Mouse (Mus musculus) embryonic facial prominence, embryonic 10.5 days (tissue): Measurements from ENCODE around the gene Agr2. TPM values are rescaled to one million over a fixed set of nuclear protein-coding genes. Genes with fewer than 3 reads are reported as not detected.

Source experiments
- DNase-seq: peaks from one replicate; pipeline ENCODE4 v3.0.0-alpha.2; 2017; ENCODE audit warnings: low spot score
- H3K27ac ChIP-seq: fragments of 300-500 bp; sonication (generic); replicated peaks from 2 replicates; pipeline ENCODE4 v1.5.1; 2016; ENCODE audit warnings: mild to moderate bottlenecking
- H3K27me3 ChIP-seq: fragments of 300-500 bp; sonication (generic); replicated peaks from 2 replicates; pipeline ENCODE4 v1.6.1; 2016; ENCODE audit warnings: low read depth, mild to moderate bottlenecking; ENCODE audit not compliant: poor library complexity, severe bottlenecking
- H3K36me3 ChIP-seq: fragments of 300-500 bp; sonication (generic); replicated peaks from 2 replicates; pipeline ENCODE4 v1.6.1; 2016; ENCODE audit warnings: mild to moderate bottlenecking, moderate library complexity
- H3K4me1 ChIP-seq: fragments of 300-500 bp; sonication (generic); 2 replicates; pipeline ENCODE4 v1.6.1; 2016
- H3K4me3 ChIP-seq: fragments of 300-500 bp; sonication (generic); 2 replicates; pipeline ENCODE4 v1.5.1; 2016; ENCODE audit warnings: mild to moderate bottlenecking, moderate library complexity
- H3K9me3 ChIP-seq: fragments of 300-500 bp; sonication (generic); 2 replicates; pipeline ENCODE4 v1.6.1; 2016; ENCODE audit warnings: mild to moderate bottlenecking
- WGBS: fragments of 180-500 bp; shearing (Covaris S2); methylation state at CpG from one replicate; pipeline ENCODE4 v1.1.7; 2016; 5-methylcytosine and 5-hydroxymethylcytosine counted together
- polyA plus RNA-seq: library from polyadenylated mRNA; unstranded; fragments of >200 nt; fragmentation: Nextera tagmentation; extraction: Ambion mirVana; gene quantifications from 2 replicates; pipeline ENCODE4 v1.2.1, GENCODE M21; 2016

Gene Agr2
- polyA plus RNA-seq, 1 experiment from 2014 or later: not detected

DNA sequence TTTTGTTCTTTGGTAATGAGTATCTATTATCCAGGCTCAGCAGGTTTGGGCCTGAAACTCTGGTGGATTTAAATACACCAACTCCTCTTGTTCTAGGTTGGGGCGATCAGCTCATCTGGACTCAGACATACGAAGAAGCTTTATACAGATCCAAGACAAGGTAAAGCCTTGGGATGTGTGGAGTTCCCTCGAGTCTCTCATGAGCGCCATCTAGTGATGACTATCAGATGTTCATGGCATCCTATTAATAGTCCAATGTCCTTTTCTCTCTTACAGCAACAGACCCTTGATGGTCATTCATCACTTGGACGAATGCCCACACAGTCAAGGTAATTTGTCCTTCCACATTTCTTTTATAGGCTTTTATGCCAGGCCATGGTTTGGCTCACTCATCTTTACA lies 3.1 kb downstream of the Agr2 start:
- Histone ChIP-seq H3K27ac (no peak overlapping the region), H3K9me3 (no peaks in the 10 kb centered on the region), H3K4me3 (no peak overlapping the region), H3K4me1 (peaks cover 9% of the 10 kb centered on the region; the same call in 1 of the 2 replicates), H3K36me3 (no peaks in the 10 kb centered on the region), H3K27me3 (no peaks in the 10 kb centered on the region)
- no peak for DNase-seq
- 36% methylated on average over 5 of the region's 5 CpGs for WGBS

DNA sequence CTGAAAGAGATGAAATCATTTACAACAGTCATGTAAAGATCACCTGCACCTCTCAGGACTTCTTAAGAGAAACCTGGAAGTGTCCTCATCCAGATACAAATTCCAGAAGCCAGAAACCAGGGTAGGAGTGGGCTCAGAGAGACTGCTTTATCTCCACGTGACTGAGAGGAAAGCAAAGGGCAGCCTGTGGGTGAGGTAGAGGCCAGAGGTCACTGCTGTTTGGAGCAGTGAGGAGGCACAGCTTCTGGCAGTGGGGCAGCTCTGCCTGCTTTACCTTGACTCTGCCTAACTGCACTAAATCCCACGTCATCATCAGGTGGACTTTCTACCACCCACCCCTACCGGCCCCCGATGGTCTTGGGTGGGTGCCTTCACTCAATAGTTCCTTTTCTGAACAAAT lies 12.0 kb downstream of the Agr2 start:
- DNase-seq: no peak
- H3K36me3 ChIP-seq: no peaks in the 10 kb centered on the region
- WGBS: 63% methylated on average over 4 of the region's 4 CpGs

GRCm38 (mm10) chr12:36007581-36007980 lies 14.9 kb downstream of the Agr2 start:
- Histone ChIP-seq H3K36me3 (no peaks in the 10 kb centered on the region), H3K4me1 (peaks cover 10% of the 10 kb centered on the region; the same call in 1 of the 2 replicates), H3K4me3 (no peak overlapping the region), H3K9me3 (no peaks in the 10 kb centered on the region), H3K27me3 (no peaks in the 10 kb centered on the region), H3K27ac (no peak overlapping the region)
- DNase-seq: no peak
- WGBS: 86% methylated on average over 2 of the region's 2 CpGs

More for the DNA sequence above, 12.0 kb downstream of the Agr2 start:
- H3K27me3 ChIP-seq: no peaks in the 10 kb centered on the region
- no peaks in the 10 kb centered on the region for H3K9me3 ChIP-seq
- H3K27ac ChIP-seq: no peak overlapping the region
- H3K4me1 ChIP-seq: peaks cover 15% of the 10 kb centered on the region; the same call in 1 of the 2 replicates
- H3K4me3 ChIP-seq: no peak overlapping the region

- H3K4me3 ChIP-seq: no peak overlapping the region
- DNase-seq: no peak
- peaks cover 10% of the 10 kb centered on the region; the same call in 1 of the 2 replicates for H3K4me1 ChIP-seq
- no peaks in the 10 kb centered on the region for H3K36me3 ChIP-seq
- no peaks in the 10 kb centered on the region for H3K9me3 ChIP-seq
- no peak overlapping the region for H3K27ac ChIP-seq
- H3K27me3 ChIP-seq: no peaks in the 10 kb centered on the region
- 69% methylated on average over 6 of the region's 6 CpGs for WGBS
These were observed 15.8 kb downstream of the Agr2 start for GRCm38 (mm10) chr12:36008364-36009047.

GRCm38 (mm10) chr12:36013216-36013910 lies 20.7 kb downstream of the Agr2 start:
- no peak overlapping the region for H3K27ac ChIP-seq
- DNase-seq: no peak
- H3K9me3 ChIP-seq: no peaks in the 10 kb centered on the region
- 66% methylated on average over 7 of the region's 7 CpGs for WGBS
- no peak overlapping the region for H3K4me3 ChIP-seq
- no peaks in the 10 kb centered on the region for H3K27me3 ChIP-seq
- H3K4me1 ChIP-seq: 0 out of 2 replicates have a peak, but pooled peaks cover 3% of the 10 kb centered on the region
- H3K36me3 ChIP-seq: peaks cover 29% of the 10 kb centered on the region

DNA sequence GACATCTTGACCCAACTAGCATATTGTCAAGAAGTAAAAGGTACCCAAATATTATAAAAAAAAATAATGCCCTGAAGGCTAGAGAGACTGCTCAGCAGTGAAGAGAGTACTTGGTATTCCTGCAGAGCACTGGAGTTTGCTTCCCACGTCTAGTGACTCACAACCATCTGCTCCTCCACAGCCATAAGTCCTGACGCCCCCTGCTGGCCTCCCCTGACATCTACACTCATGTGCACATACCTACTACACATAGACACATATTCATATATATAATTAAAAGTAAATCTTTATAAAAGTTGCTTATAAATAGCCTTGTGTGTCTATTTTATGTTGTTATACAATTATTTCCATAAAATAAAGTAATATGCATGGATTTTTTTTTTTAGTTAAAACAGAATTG lies 25.1 kb downstream of the Agr2 start:
- 0 out of 2 replicates have a peak, but pooled peaks cover 3% of the 10 kb centered on the region for H3K4me1 ChIP-seq
- WGBS: 79% methylated on average over 2 of the region's 2 CpGs
- H3K27ac ChIP-seq: no peak overlapping the region
- H3K4me3 ChIP-seq: no peak overlapping the region
- peaks cover 59% of the 10 kb centered on the region for H3K36me3 ChIP-seq
- no peaks in the 10 kb centered on the region for H3K27me3 ChIP-seq
- DNase-seq: no peak
- H3K9me3 ChIP-seq: no peaks in the 10 kb centered on the region

GRCm38 (mm10) chr12:36019572-36019971 lies 26.9 kb downstream of the Agr2 start:
- DNase-seq: no peak
- Histone ChIP-seq H3K27ac (no peak overlapping the region), H3K9me3 (no peaks in the 10 kb centered on the region), H3K4me1 (0 out of 2 replicates have a peak, but pooled peaks cover 3% of the 10 kb centered on the region), H3K27me3 (no peaks in the 10 kb centered on the region), H3K36me3 (peaks cover 56% of the 10 kb centered on the region), H3K4me3 (no peak overlapping the region)
- 83% methylated on average over 4 of the region's 4 CpGs for WGBS

DNA sequence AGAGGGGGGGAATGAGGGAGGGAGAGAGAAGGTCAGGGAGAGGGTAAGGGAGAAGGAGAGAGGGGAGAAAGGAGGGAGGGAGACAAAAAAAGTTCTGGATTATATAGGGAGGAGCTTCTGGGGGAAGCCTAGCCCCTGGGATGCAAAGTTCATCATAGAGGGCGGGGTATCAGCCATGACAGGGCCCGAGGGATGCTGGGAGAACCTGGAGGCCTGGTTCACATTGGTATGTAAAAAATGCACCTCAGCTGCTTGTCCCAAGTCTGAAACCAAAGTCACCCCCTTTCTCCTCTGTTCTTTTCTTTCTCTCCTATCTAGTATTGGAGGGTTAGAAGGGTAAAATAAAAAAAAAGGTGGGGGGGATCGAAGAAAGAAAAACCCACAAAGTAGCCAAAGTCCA lies 27.4 kb downstream of the Agr2 start:
- no peak for DNase-seq
- Histone ChIP-seq H3K27me3 (no peaks in the 10 kb centered on the region), H3K36me3 (peaks cover 51% of the 10 kb centered on the region), H3K27ac (no peak overlapping the region), H3K4me3 (no peak overlapping the region), H3K9me3 (no peaks in the 10 kb centered on the region), H3K4me1 (0 out of 2 replicates have a peak, but pooled peaks cover 3% of the 10 kb centered on the region)
- 83% methylated on average over 3 of the region's 3 CpGs for WGBS

GRCm38 (mm10) chr12:36020710-36021109 lies 28.0 kb downstream of the Agr2 start:
- 98% methylated on average over 2 of the region's 2 CpGs for WGBS
- Histone ChIP-seq H3K4me1 (0 out of 2 replicates have a peak, but pooled peaks cover 3% of the 10 kb centered on the region), H3K27ac (no peak overlapping the region), H3K27me3 (no peaks in the 10 kb centered on the region), H3K36me3 (peaks cover 45% of the 10 kb centered on the region), H3K9me3 (no peaks in the 10 kb centered on the region), H3K4me3 (no peak overlapping the region)
- no peak for DNase-seq

GRCm38 (mm10) chr12:36026126-36026525 lies 33.4 kb downstream of the Agr2 start:
- H3K27me3 ChIP-seq: no peaks in the 10 kb centered on the region
- no peak overlapping the region for H3K4me3 ChIP-seq
- H3K36me3 ChIP-seq: peaks cover 3% of the 10 kb centered on the region
- no peak overlapping the region for H3K27ac ChIP-seq
- WGBS: 96% methylated on average over 4 of the region's 4 CpGs
- H3K9me3 ChIP-seq: no peaks in the 10 kb centered on the region
- no peak for DNase-seq
- H3K4me1 ChIP-seq: 0 out of 2 replicates have a peak, but pooled peaks cover 3% of the 10 kb centered on the region

- 84% methylated on average over 2 of the region's 2 CpGs for WGBS
These were observed 34.5 kb downstream of the Agr2 start for GRCm38 (mm10) chr12:36027171-36027570.

DNA sequence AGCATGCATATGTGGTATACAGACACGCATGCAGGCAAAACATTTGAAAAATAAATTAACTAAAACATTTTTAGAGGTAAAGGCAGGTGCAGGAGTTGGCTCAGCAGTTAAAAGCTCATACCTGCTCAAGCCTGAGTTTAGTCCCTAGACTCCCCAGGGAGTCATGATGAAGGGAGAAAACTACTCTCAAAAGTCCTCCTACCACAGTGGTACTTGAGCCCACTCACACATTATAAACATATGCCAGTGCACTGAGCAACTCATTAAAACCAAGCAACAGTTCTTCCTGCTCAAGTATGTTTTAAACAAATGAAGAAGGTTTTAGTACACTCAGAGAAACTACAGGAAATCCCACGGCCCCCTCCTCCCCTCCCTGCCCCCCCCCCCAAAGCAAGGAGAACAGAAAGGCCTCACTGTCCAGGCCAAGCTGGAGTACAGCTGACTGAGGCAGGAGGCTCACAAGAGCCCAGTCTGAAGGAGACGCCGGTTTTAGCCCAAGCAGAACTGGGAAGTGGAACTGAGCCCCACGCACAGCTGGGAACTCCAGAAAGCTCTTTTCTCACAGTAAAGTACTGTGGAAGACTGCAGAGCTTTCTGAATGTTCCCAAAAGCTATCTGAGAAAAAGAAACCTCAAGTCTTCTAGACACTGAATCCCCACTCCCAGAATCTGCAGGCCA lies 36.4 kb downstream of the Agr2 start:
- WGBS: 67% methylated on average over 5 of the region's 5 CpGs
- H3K27me3 ChIP-seq: no peaks in the 10 kb centered on the region
- H3K36me3 ChIP-seq: peaks cover 7% of the 10 kb centered on the region; the same call in 1 of the 2 replicates
- no peaks in the 10 kb centered on the region for H3K4me1 ChIP-seq
- H3K4me3 ChIP-seq: no peak overlapping the region
- no peaks in the 10 kb centered on the region for H3K9me3 ChIP-seq
- DNase-seq: no peak
- H3K27ac ChIP-seq: no peak overlapping the region

More at GRCm38 (mm10) chr12:36027171-36027570, 34.5 kb downstream of the Agr2 start:
- H3K4me3 ChIP-seq: no peak overlapping the region
- H3K9me3 ChIP-seq: no peaks in the 10 kb centered on the region
- no peak overlapping the region for H3K27ac ChIP-seq
- no peaks in the 10 kb centered on the region for H3K27me3 ChIP-seq
- no peak for DNase-seq
- H3K36me3 ChIP-seq: no peaks in the 10 kb centered on the region
- H3K4me1 ChIP-seq: 0 out of 2 replicates have a peak, but pooled peaks cover 2% of the 10 kb centered on the region
